Mouse (Mus musculus): ENCODE data around the gene Trip11. TPM values are rescaled to one million over a fixed set of nuclear protein-coding genes. Genes with fewer than 3 reads are reported as not detected.

Trip11 gene
- polyA plus RNA-seq, 1 experiment from 2014 or later = 20.9 TPM

GRCm38 (mm10) chr12:101833776-101834175 is 79.3 kb downstream of the Trip11 start:
- no peaks in the 10 kb centered on the region for H3K9me3 ChIP-seq (ENCODE audit: low read length)
- peaks cover 26% of the 10 kb centered on the region for H3K36me3 ChIP-seq (ENCODE audit: insufficient read depth, low read length)
- WGBS = 76% methylated on average over 8 of the region's 8 CpGs
- H3K4me3 ChIP-seq (ENCODE audit: low read length) = no peak overlapping the region
- H3K4me1 ChIP-seq (ENCODE audit: insufficient read depth, low read length) = peaks cover 11% of the 10 kb centered on the region
- ATAC-seq (ENCODE audit: low FRiP score, low TSS enrichment) = no peak
- H3K4me2 ChIP-seq (replicated peaks; ENCODE audit: low read depth, low read length) = no peak overlapping the region
- no peak overlapping the region for H3K9ac ChIP-seq (replicated peaks; ENCODE audit: low read length)
- H3K27me3 ChIP-seq (ENCODE audit: insufficient read depth, low read length) = no peaks in the 10 kb centered on the region
- no peak overlapping the region for H3K27ac ChIP-seq (ENCODE audit: low read length)

- Histone ChIP-seq H3K9me3 (ENCODE audit: low read length) (no peaks in the 10 kb centered on the region), H3K4me1 (ENCODE audit: insufficient read depth, low read length) (peaks cover 11% of the 10 kb centered on the region), H3K9ac (replicated peaks; ENCODE audit: low read length) (no peak overlapping the region), H3K27ac (ENCODE audit: low read length) (0 out of 2 replicates have a peak overlapping the region, but pooled peaks have one; percentile 13), H3K27me3 (ENCODE audit: insufficient read depth, low read length) (no peaks in the 10 kb centered on the region), H3K4me2 (replicated peaks; ENCODE audit: low read depth, low read length) (no peak overlapping the region), H3K36me3 (ENCODE audit: insufficient read depth, low read length) (peaks cover 26% of the 10 kb centered on the region), H3K4me3 (ENCODE audit: low read length) (no peak overlapping the region)
- 60% methylated on average over 6 of the region's 6 CpGs for WGBS
- ATAC-seq (ENCODE audit: low FRiP score, low TSS enrichment) = peak; percentile 5; the same call in 1 of the 2 replicates
Observed at GRCm38 (mm10) chr12:101833115-101833506, 80.0 kb downstream of the Trip11 start.

- Histone ChIP-seq H3K27me3 (ENCODE audit: insufficient read depth, low read length) (no peaks in the 10 kb centered on the region), H3K4me3 (ENCODE audit: low read length) (no peak overlapping the region), H3K4me1 (ENCODE audit: insufficient read depth, low read length) (peaks cover 11% of the 10 kb centered on the region), H3K36me3 (ENCODE audit: insufficient read depth, low read length) (peaks cover 23% of the 10 kb centered on the region), H3K9me3 (ENCODE audit: low read length) (no peaks in the 10 kb centered on the region), H3K9ac (replicated peaks; ENCODE audit: low read length) (no peak overlapping the region), H3K4me2 (replicated peaks; ENCODE audit: low read depth, low read length) (no peak overlapping the region), H3K27ac (ENCODE audit: low read length) (peak overlapping the region; percentile 39)
- ATAC-seq (ENCODE audit: low FRiP score, low TSS enrichment) = peak; percentile 91
- WGBS = 51% methylated on average over 7 of the region's 7 CpGs
Observed at GRCm38 (mm10) chr12:101832179-101833114, 80.6 kb downstream of the Trip11 start.

GRCm38 (mm10) chr12:101831221-101831620 is 81.8 kb downstream of the Trip11 start:
- peak; percentile 25; the same call in 1 of the 2 replicates for ATAC-seq (ENCODE audit: low FRiP score, low TSS enrichment)
- no peak overlapping the region for H3K4me3 ChIP-seq (ENCODE audit: low read length)
- H3K4me2 ChIP-seq (replicated peaks; ENCODE audit: low read depth, low read length) = no peak overlapping the region
- peak overlapping the region; percentile 39 for H3K27ac ChIP-seq (ENCODE audit: low read length)
- no peaks in the 10 kb centered on the region for H3K27me3 ChIP-seq (ENCODE audit: insufficient read depth, low read length)
- 43% methylated on average over 4 of the region's 4 CpGs for WGBS
- peaks cover 17% of the 10 kb centered on the region; the same call in 1 of the 2 replicates for H3K36me3 ChIP-seq (ENCODE audit: insufficient read depth, low read length)
- no peaks in the 10 kb centered on the region for H3K9me3 ChIP-seq (ENCODE audit: low read length)
- H3K4me1 ChIP-seq (ENCODE audit: insufficient read depth, low read length) = peaks cover 11% of the 10 kb centered on the region
- H3K9ac ChIP-seq (replicated peaks; ENCODE audit: low read length) = no peak overlapping the region

- WGBS = 91% methylated on average over 4 of the region's 4 CpGs
- Histone ChIP-seq H3K4me3 (ENCODE audit: low read length) (no peak overlapping the region), H3K27me3 (ENCODE audit: insufficient read depth, low read length) (no peaks in the 10 kb centered on the region), H3K27ac (ENCODE audit: low read length) (no peak overlapping the region), H3K4me1 (ENCODE audit: insufficient read depth, low read length) (peaks cover 13% of the 10 kb centered on the region; the same call in 1 of the 2 replicates), H3K36me3 (ENCODE audit: insufficient read depth, low read length) (no peaks in the 10 kb centered on the region), H3K9me3 (ENCODE audit: low read length) (no peaks in the 10 kb centered on the region), H3K4me2 (replicated peaks; ENCODE audit: low read depth, low read length) (no peak overlapping the region), H3K9ac (replicated peaks; ENCODE audit: low read length) (no peak overlapping the region)
- no peak for ATAC-seq (ENCODE audit: low FRiP score, low TSS enrichment)
Observed at GRCm38 (mm10) chr12:101823161-101823560, 89.9 kb downstream of the Trip11 start.

GRCm38 (mm10) chr12:101821596-101821995 is 91.5 kb downstream of the Trip11 start:
- H3K4me1 ChIP-seq (ENCODE audit: insufficient read depth, low read length) = peaks cover 13% of the 10 kb centered on the region; the same call in 1 of the 2 replicates
- 40% methylated on average over 3 of the region's 3 CpGs for WGBS

GRCm38 (mm10) chr12:101819570-101819969 is 93.5 kb downstream of the Trip11 start:
- no peaks in the 10 kb centered on the region for H3K9me3 ChIP-seq (ENCODE audit: low read length)
- H3K4me3 ChIP-seq (ENCODE audit: low read length) = peak overlapping the region; percentile 60
- no peaks in the 10 kb centered on the region for H3K27me3 ChIP-seq (ENCODE audit: insufficient read depth, low read length)
- peak overlapping the region; percentile 91; the same call in 1 of the 2 replicates for H3K27ac ChIP-seq (ENCODE audit: low read length)
- H3K36me3 ChIP-seq (ENCODE audit: insufficient read depth, low read length) = no peaks in the 10 kb centered on the region
- 27% methylated on average over 9 of the region's 9 CpGs for WGBS
- peaks cover 13% of the 10 kb centered on the region; the same call in 1 of the 2 replicates for H3K4me1 ChIP-seq (ENCODE audit: insufficient read depth, low read length)
- H3K4me2 ChIP-seq (replicated peaks; ENCODE audit: low read depth, low read length) = peak overlapping the region; percentile 92
- peak overlapping the region; percentile 64 for H3K9ac ChIP-seq (replicated peaks; ENCODE audit: low read length)
- ATAC-seq (ENCODE audit: low FRiP score, low TSS enrichment) = no peak

More at GRCm38 (mm10) chr12:101821596-101821995, 91.5 kb downstream of the Trip11 start:
- H3K27ac ChIP-seq (ENCODE audit: low read length) = no peak overlapping the region
- no peak overlapping the region for H3K4me2 ChIP-seq (replicated peaks; ENCODE audit: low read depth, low read length)
- H3K9ac ChIP-seq (replicated peaks; ENCODE audit: low read length) = no peak overlapping the region
- no peak for ATAC-seq (ENCODE audit: low FRiP score, low TSS enrichment)
- no peaks in the 10 kb centered on the region for H3K9me3 ChIP-seq (ENCODE audit: low read length)
- no peaks in the 10 kb centered on the region for H3K36me3 ChIP-seq (ENCODE audit: insufficient read depth, low read length)
- no peaks in the 10 kb centered on the region for H3K27me3 ChIP-seq (ENCODE audit: insufficient read depth, low read length)
- H3K4me3 ChIP-seq (ENCODE audit: low read length) = no peak overlapping the region

- H3K4me2 ChIP-seq (replicated peaks; ENCODE audit: low read depth, low read length) = peak within 1 kb of the TSS; percentile 92
- peak; percentile 93 for ATAC-seq (ENCODE audit: low FRiP score, low TSS enrichment)
Observed at GRCm38 (mm10) chr12:101818608-101819370, 94.3 kb downstream of the Trip11 start, which contains the start of gene Fbln5. Fbln5 (minus strand) TSS chr12:101819055.

GRCm38 (mm10) chr12:101818246-101818607 is 94.8 kb downstream of the Trip11 start:
- Histone ChIP-seq H3K36me3 (ENCODE audit: insufficient read depth, low read length) (no peaks in the 10 kb centered on the region), H3K4me2 (replicated peaks; ENCODE audit: low read depth, low read length) (peak overlapping the region; percentile 92), H3K9ac (replicated peaks; ENCODE audit: low read length) (peak overlapping the region; percentile 64), H3K27ac (ENCODE audit: low read length) (peak overlapping the region; percentile 91), H3K9me3 (ENCODE audit: low read length) (no peaks in the 10 kb centered on the region), H3K4me3 (ENCODE audit: low read length) (peak overlapping the region; percentile 60), H3K4me1 (ENCODE audit: insufficient read depth, low read length) (peaks cover 13% of the 10 kb centered on the region; the same call in 1 of the 2 replicates), H3K27me3 (ENCODE audit: insufficient read depth, low read length) (no peaks in the 10 kb centered on the region)
- no peak for ATAC-seq (ENCODE audit: low FRiP score, low TSS enrichment)
- WGBS = 16% methylated on average over 11 of the region's 11 CpGs

More at GRCm38 (mm10) chr12:101818608-101819370, 94.3 kb downstream of the Trip11 start, which contains the start of gene Fbln5:
- Histone ChIP-seq H3K27me3 (ENCODE audit: insufficient read depth, low read length) (no peaks in the 10 kb centered on the region), H3K36me3 (ENCODE audit: insufficient read depth, low read length) (no peaks in the 10 kb centered on the region), H3K4me1 (ENCODE audit: insufficient read depth, low read length) (peaks cover 13% of the 10 kb centered on the region; the same call in 1 of the 2 replicates), H3K4me3 (ENCODE audit: low read length) (peak within 1 kb of the TSS; percentile 60), H3K27ac (ENCODE audit: low read length) (peak within 1 kb of the TSS; percentile 91), H3K9ac (replicated peaks; ENCODE audit: low read length) (peak within 1 kb of the TSS; percentile 64), H3K9me3 (ENCODE audit: low read length) (no peaks in the 10 kb centered on the region)
- WGBS = 1% methylated on average over 46 of the region's 46 CpGs
